Mouse (Mus musculus): ENCODE data around the gene Aif1l.

GRCm38 (mm10) chr2:31925936-31926335 is 24.0 kb upstream of the Aif1l start:
- no peak for TF ChIP-seq CTCF (IDR thresholded peaks at IDR 0.05; ENCODE audit: borderline replicate concordance, extremely low read depth, insufficient read depth, insufficient read length)
- no peak for TF ChIP-seq POLR2A (IDR thresholded peaks at IDR 0.05; ENCODE audit: borderline replicate concordance, extremely low read depth, insufficient read depth, insufficient read length, poor library complexity, severe bottlenecking)
